Mouse (Mus musculus): Measurements from ENCODE around the gene Tarbp2. TPM values are rescaled to one million over a fixed set of nuclear protein-coding genes. Genes with fewer than 3 reads are reported as not detected.

The Tarbp2 gene
- total RNA-seq, 2 experiments from 2014 or later: 11.9 to 19.7 TPM

DNA sequence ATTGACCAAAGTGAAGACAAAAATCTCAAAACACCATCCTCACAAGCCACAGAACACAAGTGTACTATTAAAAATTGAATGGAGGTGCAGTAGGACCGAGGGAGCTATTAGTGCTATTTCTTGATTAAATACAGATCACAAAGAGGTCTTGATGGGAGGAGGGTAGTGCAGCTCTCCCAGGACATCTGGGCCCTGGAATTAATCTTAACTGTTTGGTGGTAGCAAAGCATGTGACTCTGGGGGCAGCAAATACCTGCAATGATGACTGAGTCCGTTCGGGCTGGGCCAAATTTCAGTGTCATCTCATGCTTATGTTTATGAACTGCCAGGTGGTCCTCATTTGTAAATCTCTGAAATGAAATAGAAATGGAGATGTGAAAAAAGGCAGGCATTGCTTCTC, 45.1 kb downstream of the Tarbp2 start:
- no peak for ATAC-seq (replicated peaks; ENCODE audit: low FRiP score, poor library complexity, severe bottlenecking)

DNA sequence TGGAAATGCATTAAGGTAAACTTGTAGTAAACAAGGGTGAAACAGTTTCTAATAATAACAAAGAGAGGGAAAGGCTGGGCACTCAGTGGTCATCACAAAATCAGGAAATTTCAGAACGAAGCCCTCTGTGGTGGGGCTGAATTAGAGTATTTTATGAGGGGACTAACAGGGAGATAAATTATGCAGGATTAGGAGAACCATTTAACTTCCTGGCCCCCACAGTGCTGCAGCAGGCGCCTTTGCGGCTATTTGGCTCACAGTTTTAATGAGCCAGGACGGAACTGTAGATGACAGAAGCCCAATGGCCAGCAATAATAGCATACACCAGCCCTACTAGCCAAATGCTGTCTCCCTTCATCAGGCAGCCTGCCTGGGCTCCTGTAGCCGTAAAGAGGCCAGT, 45.7 kb downstream of the Tarbp2 start:
- no peak for ATAC-seq (replicated peaks; ENCODE audit: low FRiP score, poor library complexity, severe bottlenecking)

DNA sequence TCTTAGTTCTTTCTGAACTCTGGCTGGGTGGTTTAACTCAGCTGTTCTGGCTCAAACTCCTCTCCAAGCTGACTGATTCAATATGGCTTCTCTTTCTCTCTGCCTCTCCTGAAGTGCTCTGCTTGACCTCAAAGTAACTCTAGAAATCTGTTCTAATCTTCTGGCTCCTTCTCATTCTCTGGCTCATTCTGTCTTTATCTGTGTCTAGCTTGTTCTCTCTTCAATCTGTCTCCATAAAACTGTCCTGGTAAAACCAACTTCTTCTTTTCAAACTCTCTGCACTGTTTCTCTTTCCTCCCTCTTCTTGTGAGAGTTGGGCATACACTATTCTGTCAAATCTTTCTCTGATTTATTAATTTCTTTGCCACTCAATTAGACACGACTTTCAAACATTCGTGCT, 49.9 kb downstream of the Tarbp2 start:
- ATAC-seq (replicated peaks; ENCODE audit: low FRiP score, poor library complexity, severe bottlenecking): no peak

DNA sequence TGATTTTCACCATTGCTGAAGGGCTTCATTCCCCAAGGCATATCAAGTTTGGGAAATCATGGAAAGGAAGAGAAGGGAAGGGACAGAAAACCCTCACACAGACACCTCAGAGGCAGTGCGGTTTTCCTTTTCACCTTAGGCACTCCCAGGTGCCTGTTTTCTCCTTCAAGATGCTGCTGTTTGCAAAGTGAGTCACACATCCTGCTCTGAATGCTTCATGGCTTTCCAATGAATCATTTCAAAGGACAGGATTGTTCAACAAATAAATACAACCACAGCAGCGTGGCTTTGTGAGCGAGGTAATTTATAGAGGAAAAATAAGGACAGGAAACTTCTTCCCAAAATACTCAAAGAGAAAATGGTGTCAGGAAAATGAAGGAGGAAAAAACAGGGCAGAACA, 54.1 kb downstream of the Tarbp2 start:
- ATAC-seq (replicated peaks; ENCODE audit: low FRiP score, poor library complexity, severe bottlenecking): no peak

Other genes starting within 250 kb of the Tarbp2 start
- not detected in 2 replicates for gene Gm9918, start 247.6 kb upstream of the Tarbp2 start, total RNA-seq (2015; ENCODE audit: low replicate concordance)
- not detected in 2 replicates for gene Gm9918, start 247.6 kb upstream of the Tarbp2 start, total RNA-seq (2017; ENCODE audit: low replicate concordance)
- gene Mfsd5, start 238.7 kb upstream of the Tarbp2 start, total RNA-seq (2015; ENCODE audit: low replicate concordance): 8.8 and 19.1 TPM in 2 replicates
- 3.1 and 5.1 TPM in 2 replicates for gene Mfsd5, start 238.7 kb upstream of the Tarbp2 start, total RNA-seq (2017; ENCODE audit: low replicate concordance)
- gene Espl1, start 221.9 kb upstream of the Tarbp2 start, total RNA-seq (2015; ENCODE audit: low replicate concordance): 145 and 158 TPM in 2 replicates
- gene Espl1, start 221.9 kb upstream of the Tarbp2 start, total RNA-seq (2017; ENCODE audit: low replicate concordance): 127 and 176 TPM in 2 replicates
- 121 and 130 TPM in 2 replicates for gene Pfdn5, start 192.1 kb upstream of the Tarbp2 start, total RNA-seq (2015; ENCODE audit: low replicate concordance)
- 68.3 and 116 TPM in 2 replicates for gene Pfdn5, start 192.1 kb upstream of the Tarbp2 start, total RNA-seq (2017; ENCODE audit: low replicate concordance)
- gene Myg1, start 186.5 kb upstream of the Tarbp2 start, total RNA-seq (2015; ENCODE audit: low replicate concordance): 27.8 and 39.0 TPM in 2 replicates
- 16.2 and 29.7 TPM in 2 replicates for gene Myg1, start 186.5 kb upstream of the Tarbp2 start, total RNA-seq (2017; ENCODE audit: low replicate concordance)
- gene Aaas, start 167.4 kb upstream of the Tarbp2 start, total RNA-seq (2015; ENCODE audit: low replicate concordance): 41.9 and 51.5 TPM in 2 replicates
- gene Aaas, start 167.4 kb upstream of the Tarbp2 start, total RNA-seq (2017; ENCODE audit: low replicate concordance): 18.2 and 49.8 TPM in 2 replicates
- not detected in 2 replicates for gene Sp7, start 151.0 kb upstream of the Tarbp2 start, total RNA-seq (2015; ENCODE audit: low replicate concordance)
- gene Sp7, start 151.0 kb upstream of the Tarbp2 start, total RNA-seq (2017; ENCODE audit: low replicate concordance): not detected in 2 replicates
- 80.5 and 94.1 TPM in 2 replicates for gene Sp1, start 112.0 kb upstream of the Tarbp2 start, total RNA-seq (2015; ENCODE audit: low replicate concordance)
- gene Sp1, start 112.0 kb upstream of the Tarbp2 start, total RNA-seq (2017; ENCODE audit: low replicate concordance): 70.4 and 79.1 TPM in 2 replicates
- not detected in 2 replicates for gene Amhr2, start 72.8 kb upstream of the Tarbp2 start, total RNA-seq (2015; ENCODE audit: low replicate concordance)
- 3.6 TPM in 1 of 2 replicates, not detected in the other for gene Amhr2, start 72.8 kb upstream of the Tarbp2 start, total RNA-seq (2017; ENCODE audit: low replicate concordance)
- 45.4 and 56.6 TPM in 2 replicates for gene Prr13, start 59.2 kb upstream of the Tarbp2 start, total RNA-seq (2015; ENCODE audit: low replicate concordance)
- 18.6 and 49.4 TPM in 2 replicates for gene Prr13, start 59.2 kb upstream of the Tarbp2 start, total RNA-seq (2017; ENCODE audit: low replicate concordance)
- 405 and 484 TPM in 2 replicates for gene Pcbp2, start 47.7 kb upstream of the Tarbp2 start, total RNA-seq (2015; ENCODE audit: low replicate concordance)
- gene Pcbp2, start 47.7 kb upstream of the Tarbp2 start, total RNA-seq (2017; ENCODE audit: low replicate concordance): 185 and 238 TPM in 2 replicates
- not detected in 2 replicates for gene Gm10337, start 14.5 kb upstream of the Tarbp2 start, total RNA-seq (2015; ENCODE audit: low replicate concordance)
- gene Gm10337, start 14.5 kb upstream of the Tarbp2 start, total RNA-seq (2017; ENCODE audit: low replicate concordance): not detected in 2 replicates
- gene Map3k12, start 1.1 kb upstream of the Tarbp2 start, total RNA-seq (2015; ENCODE audit: low replicate concordance): 0.72 TPM in 1 of 2 replicates, not detected in the other
- 2.6 TPM in 1 of 2 replicates, not detected in the other for gene Map3k12, start 1.1 kb upstream of the Tarbp2 start, total RNA-seq (2017; ENCODE audit: low replicate concordance)
- 9.2 and 12.6 TPM in 2 replicates for gene Npff, start 6.8 kb downstream of the Tarbp2 start, total RNA-seq (2015; ENCODE audit: low replicate concordance)
- 3.3 TPM in 1 of 2 replicates, not detected in the other for gene Npff, start 6.8 kb downstream of the Tarbp2 start, total RNA-seq (2017; ENCODE audit: low replicate concordance)
- not detected in 2 replicates for gene Gm28047, start 106.9 kb downstream of the Tarbp2 start, total RNA-seq (2015; ENCODE audit: low replicate concordance)
- not detected in 2 replicates for gene Gm28047, start 106.9 kb downstream of the Tarbp2 start, total RNA-seq (2017; ENCODE audit: low replicate concordance)
- gene Atf7, start 107.3 kb downstream of the Tarbp2 start, total RNA-seq (2015; ENCODE audit: low replicate concordance): 55.5 and 93.1 TPM in 2 replicates
- gene Atf7, start 107.3 kb downstream of the Tarbp2 start, total RNA-seq (2017; ENCODE audit: low replicate concordance): 16.9 and 19.4 TPM in 2 replicates
- gene Atp5g2, start 154.2 kb downstream of the Tarbp2 start, total RNA-seq (2015; ENCODE audit: low replicate concordance): 10.5 and 17.7 TPM in 2 replicates
- gene Atp5g2, start 154.2 kb downstream of the Tarbp2 start, total RNA-seq (2017; ENCODE audit: low replicate concordance): 19.1 and 31.2 TPM in 2 replicates
- 17.6 and 21.6 TPM in 2 replicates for gene Calcoco1, start 204.0 kb downstream of the Tarbp2 start, total RNA-seq (2015; ENCODE audit: low replicate concordance)
- gene Calcoco1, start 204.0 kb downstream of the Tarbp2 start, total RNA-seq (2017; ENCODE audit: low replicate concordance): 34.1 and 40.8 TPM in 2 replicates